Mouse (Mus musculus): ENCODE data around the gene Arhgap32. TPM values are rescaled to one million over a fixed set of nuclear protein-coding genes. Genes with fewer than 3 reads are reported as not detected.

Arhgap32 gene
- polyA plus RNA-seq, 1 experiment: 22.3 TPM

DNA sequence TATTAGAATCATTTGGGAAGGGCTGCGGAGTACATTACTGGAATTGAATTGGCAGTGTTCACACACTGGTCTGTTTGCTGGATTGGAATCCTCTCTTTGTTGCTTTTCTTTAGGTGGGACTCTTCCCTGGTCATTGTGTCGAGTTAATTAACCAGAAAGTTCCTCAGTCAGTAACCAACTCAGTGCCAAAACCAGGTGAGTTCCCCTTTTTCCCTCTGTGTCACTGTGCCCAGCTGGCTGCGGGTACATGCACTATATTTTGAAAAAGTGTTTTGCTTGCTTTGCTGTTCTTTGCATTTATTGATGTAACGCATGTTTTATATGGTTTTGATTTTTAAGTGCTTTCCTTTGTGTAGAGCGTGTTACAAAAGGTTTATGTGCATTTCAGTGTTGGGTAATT is 92.1 kb downstream of the Arhgap32 start:
- TF ChIP-seq POLR2A (IDR thresholded peaks at IDR 0.05; ENCODE audit: borderline replicate concordance, extremely low read depth, insufficient read depth, insufficient read length, poor library complexity, severe bottlenecking) (no peak), CTCF (IDR thresholded peaks at IDR 0.05; ENCODE audit: borderline replicate concordance, extremely low read depth, insufficient read depth, insufficient read length) (no peak)
- DNase-seq (ENCODE audit: low read depth): no peak

DNA sequence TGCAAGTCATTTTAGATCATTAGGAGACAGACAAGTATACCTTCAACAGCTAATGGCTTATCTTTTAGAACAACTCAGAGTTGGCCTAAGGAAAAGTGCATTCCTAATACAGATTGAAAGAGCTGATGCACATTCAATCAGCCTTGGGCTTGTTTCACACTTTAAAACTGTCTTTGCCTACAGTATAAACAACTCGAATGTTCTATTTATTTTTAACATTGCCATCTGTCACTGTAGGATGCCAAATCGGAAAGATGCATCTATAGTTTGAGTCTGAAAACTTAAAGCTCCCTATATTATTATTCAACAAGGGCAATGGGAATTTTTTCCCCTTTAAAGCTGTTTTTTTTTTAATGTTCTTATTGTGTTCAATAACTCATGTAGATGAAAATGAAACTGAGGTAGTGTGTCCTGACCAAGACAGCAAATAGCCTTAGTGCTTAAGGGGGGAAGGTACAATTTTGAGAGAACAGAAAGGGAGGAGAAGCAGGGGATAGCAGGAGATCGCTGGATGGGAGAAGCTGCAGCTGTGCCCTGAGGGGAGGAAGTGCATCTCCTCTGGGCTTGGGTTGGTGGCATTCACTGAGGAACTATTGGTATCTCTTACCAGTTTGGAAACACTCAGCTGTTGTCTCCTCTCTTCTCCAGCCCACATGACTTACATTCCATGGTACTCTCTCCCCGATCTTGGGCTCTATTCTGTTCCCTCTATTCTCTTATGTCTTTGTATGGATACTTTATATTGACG is 101.1 kb downstream of the Arhgap32 start:
- DNase-seq (ENCODE audit: low read depth): peak; percentile 35
- TF ChIP-seq POLR2A (IDR thresholded peaks at IDR 0.05; ENCODE audit: borderline replicate concordance, extremely low read depth, insufficient read depth, insufficient read length, poor library complexity, severe bottlenecking): no peak
- no peak for TF ChIP-seq CTCF (IDR thresholded peaks at IDR 0.05; ENCODE audit: borderline replicate concordance, extremely low read depth, insufficient read depth, insufficient read length)

DNA sequence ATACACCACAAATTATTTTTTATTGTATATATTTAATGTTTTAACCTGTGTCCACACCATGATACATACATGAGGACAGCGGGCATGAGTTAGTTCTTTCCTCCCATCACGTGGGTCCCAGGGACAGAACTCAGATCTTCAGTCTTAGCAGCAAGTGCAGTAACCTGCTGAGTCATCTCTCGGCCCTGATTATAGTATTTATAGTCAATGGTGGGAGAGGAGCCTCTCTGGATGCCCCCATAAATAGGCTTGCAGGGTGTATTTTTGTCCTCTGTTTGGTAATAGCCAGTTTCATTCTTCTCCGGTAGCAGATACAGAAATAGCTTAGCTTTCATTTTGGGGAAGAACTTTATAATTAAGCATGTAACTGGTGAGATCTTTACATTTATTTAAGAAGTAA is 103.5 kb downstream of the Arhgap32 start:
- TF ChIP-seq CTCF (IDR thresholded peaks at IDR 0.05; ENCODE audit: borderline replicate concordance, extremely low read depth, insufficient read depth, insufficient read length) (no peak), POLR2A (IDR thresholded peaks at IDR 0.05; ENCODE audit: borderline replicate concordance, extremely low read depth, insufficient read depth, insufficient read length, poor library complexity, severe bottlenecking) (no peak)
- DNase-seq (ENCODE audit: low read depth): no peak

DNA sequence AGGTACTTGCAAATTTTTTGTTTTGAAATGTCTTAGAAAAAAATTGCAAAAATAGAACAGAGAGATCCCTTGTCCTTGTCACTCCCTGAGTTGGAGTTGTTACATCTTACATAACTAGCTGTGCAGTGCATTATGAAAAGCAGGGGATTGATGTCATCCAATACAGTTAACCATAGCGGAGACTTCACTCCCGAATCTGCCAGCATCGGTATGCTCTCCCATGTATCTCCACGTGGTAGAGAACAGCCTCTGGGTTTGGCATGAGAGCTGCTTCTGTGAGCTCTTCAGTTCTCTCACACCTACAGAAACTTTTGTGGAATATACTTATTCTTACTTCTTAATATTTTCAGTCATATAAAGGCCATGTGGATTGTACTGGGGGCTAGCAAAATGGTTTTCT is 106.2 kb downstream of the Arhgap32 start:
- DNase-seq (ENCODE audit: low read depth): no peak
- TF ChIP-seq POLR2A (IDR thresholded peaks at IDR 0.05; ENCODE audit: borderline replicate concordance, extremely low read depth, insufficient read depth, insufficient read length, poor library complexity, severe bottlenecking): no peak
- no peak for TF ChIP-seq CTCF (IDR thresholded peaks at IDR 0.05; ENCODE audit: borderline replicate concordance, extremely low read depth, insufficient read depth, insufficient read length)

DNA sequence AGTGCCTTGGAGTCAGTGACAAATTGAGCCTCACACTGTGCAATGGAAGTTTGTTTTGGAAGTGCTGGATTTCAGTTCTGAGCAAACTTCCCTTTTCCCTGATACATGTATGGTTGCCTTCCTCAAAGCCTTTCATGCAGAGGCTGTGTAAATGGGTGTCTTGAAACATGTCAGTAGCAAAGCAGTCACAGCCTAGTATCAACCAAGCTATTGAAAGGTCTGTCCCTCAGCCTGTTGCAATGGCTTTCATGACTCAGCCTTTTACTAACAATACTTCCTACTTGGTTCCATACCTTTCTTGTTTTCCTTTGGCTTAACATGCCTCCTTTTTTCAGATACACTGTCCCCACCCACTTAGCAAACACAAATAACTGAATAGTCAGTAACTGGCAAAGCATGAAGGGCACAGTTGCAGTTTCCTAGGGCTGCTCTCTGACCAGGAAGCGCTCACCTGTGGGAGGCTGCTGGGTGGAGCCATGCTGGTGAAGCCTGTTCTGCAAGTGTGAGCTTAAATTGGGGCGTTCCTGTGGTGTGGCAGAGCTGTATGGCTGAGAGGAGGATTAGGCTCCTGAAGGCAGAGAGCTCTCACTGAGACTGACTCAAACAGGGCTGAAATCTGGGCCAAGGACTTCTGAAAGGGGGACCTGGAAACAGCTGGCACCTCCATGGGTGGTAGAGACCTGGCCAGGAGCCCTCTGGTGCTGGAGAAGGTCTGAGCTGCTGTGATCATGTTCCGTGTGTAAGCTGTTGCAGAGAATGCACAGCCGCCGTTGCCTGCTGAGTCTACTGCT is 108.0 kb downstream of the Arhgap32 start:
- DNase-seq (ENCODE audit: low read depth): peak; percentile 34
- TF ChIP-seq CTCF (IDR thresholded peaks at IDR 0.05; ENCODE audit: borderline replicate concordance, extremely low read depth, insufficient read depth, insufficient read length): no peak
- TF ChIP-seq POLR2A (IDR thresholded peaks at IDR 0.05; ENCODE audit: borderline replicate concordance, extremely low read depth, insufficient read depth, insufficient read length, poor library complexity, severe bottlenecking): no peak

DNA sequence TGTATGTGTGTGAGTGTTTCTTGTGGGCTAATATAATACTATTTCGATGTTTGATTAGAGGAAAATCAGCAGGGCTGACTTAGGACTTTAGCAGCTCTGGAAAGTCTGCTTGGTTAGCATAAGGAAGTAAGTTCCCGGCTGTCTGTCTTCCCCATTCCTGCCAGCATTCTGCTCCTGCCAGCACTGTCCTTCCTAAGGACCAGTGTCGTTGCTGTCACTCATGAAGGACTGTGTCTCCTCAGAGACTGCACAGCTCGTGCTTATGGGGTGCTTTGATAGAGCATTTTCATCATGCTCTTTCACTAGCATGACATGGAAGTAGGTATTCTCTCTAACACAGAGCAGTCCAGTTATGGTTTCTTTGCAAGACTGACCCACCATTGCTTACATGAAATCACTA is 109.0 kb downstream of the Arhgap32 start:
- no peak for DNase-seq (ENCODE audit: low read depth)
- TF ChIP-seq CTCF (IDR thresholded peaks at IDR 0.05; ENCODE audit: borderline replicate concordance, extremely low read depth, insufficient read depth, insufficient read length) (no peak), POLR2A (IDR thresholded peaks at IDR 0.05; ENCODE audit: borderline replicate concordance, extremely low read depth, insufficient read depth, insufficient read length, poor library complexity, severe bottlenecking) (no peak)

DNA sequence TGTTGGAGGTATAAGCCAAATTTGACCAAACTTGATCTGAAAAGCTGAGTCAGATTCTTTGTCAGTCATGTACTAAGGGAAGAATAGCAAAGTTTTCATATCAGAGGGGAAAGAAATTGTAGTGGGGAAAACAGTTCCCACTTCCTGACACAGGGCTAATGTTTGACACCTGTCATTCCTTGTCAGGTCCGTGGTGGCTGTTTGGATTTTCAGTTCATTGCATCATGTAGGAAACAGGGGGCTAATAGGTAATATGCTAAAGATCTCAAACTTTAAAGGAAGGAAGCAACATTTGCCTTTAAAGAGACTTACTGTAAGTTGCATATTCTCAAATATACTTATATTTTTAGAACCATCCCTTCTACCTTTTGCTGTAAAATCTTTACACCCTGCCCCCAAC is 109.6 kb downstream of the Arhgap32 start:
- no peak for DNase-seq (ENCODE audit: low read depth)
- no peak for TF ChIP-seq POLR2A (IDR thresholded peaks at IDR 0.05; ENCODE audit: borderline replicate concordance, extremely low read depth, insufficient read depth, insufficient read length, poor library complexity, severe bottlenecking)
- TF ChIP-seq CTCF (IDR thresholded peaks at IDR 0.05; ENCODE audit: borderline replicate concordance, extremely low read depth, insufficient read depth, insufficient read length): no peak

DNA sequence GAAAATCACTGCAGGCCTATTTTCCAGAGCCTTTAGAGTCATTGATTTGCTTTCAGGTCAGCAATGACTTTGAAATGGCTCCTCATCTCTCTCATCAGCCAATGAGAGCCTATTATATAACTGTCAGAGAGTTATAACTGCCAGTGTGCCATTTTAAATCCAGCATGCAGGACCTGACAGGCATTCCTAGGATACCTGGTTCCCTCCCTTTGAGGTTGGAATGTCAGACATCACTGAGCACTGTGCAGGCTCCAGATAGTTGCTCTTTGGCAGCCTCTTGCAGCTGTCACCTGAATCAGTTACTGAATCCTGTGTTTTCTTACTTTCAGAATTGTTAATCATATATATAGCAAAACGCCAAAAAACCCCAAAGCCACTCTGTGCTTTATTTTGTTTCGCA is 111.1 kb downstream of the Arhgap32 start:
- peak; percentile 29 for DNase-seq (ENCODE audit: low read depth)
- TF ChIP-seq POLR2A (IDR thresholded peaks at IDR 0.05; ENCODE audit: borderline replicate concordance, extremely low read depth, insufficient read depth, insufficient read length, poor library complexity, severe bottlenecking) (no peak), CTCF (IDR thresholded peaks at IDR 0.05; ENCODE audit: borderline replicate concordance, extremely low read depth, insufficient read depth, insufficient read length) (no peak)

DNA sequence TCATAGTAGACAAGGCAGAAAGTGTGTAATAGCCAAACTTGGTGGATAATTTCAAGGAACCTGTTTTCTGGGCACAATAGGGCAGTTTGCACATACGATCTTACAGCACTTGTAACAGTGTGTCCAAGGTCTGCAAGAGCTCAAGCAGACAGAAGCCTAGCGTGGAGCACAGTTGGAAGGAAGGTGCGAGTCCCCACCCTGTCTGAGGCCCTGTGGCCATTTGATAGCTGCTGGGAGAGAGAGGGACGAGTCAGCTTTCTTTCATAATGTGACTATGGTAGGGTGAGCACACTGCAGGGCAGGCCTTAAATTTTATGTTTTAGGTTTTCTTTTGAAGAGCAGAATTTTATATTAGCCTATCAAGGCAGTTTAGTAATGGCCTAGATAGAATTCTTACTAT is 117.7 kb downstream of the Arhgap32 start:
- TF ChIP-seq POLR2A (IDR thresholded peaks at IDR 0.05; ENCODE audit: borderline replicate concordance, extremely low read depth, insufficient read depth, insufficient read length, poor library complexity, severe bottlenecking) (no peak), CTCF (IDR thresholded peaks at IDR 0.05; ENCODE audit: borderline replicate concordance, extremely low read depth, insufficient read depth, insufficient read length) (no peak)
- no peak for DNase-seq (ENCODE audit: low read depth)

DNA sequence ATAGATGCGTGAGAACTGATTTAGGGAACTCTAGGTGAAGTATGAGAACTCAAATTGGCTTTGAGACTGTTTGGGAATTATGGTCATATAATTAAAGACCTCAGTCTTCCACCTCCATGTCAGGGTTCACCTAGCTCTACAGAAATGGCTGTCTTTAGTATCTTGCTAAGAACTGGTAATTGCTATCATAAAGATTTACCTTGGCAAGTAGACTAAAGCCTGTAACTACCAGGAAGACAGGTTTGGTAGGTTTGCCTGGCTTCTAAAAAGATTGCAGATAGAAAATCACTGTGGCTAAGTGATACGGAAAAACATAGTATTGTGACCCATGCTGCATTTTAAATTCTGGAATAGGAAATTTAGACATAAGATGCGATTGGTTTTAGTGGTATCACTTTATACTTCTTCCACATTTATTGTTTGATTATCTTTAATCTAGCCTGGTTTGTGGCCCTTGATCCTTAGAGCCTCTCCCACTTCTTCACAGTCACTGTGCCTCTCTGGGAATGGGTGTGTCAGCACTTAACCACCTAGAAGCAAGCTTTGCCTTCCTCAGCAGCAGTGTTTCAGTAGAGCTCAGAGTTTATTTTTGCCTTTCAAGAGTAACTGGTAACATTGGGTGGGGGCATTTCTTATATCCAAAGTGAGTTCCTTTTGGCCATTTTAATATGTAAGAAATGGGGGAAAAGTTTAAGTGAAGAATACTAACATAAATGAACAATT is 119.0 kb downstream of the Arhgap32 start:
- TF ChIP-seq CTCF (IDR thresholded peaks at IDR 0.05; ENCODE audit: borderline replicate concordance, extremely low read depth, insufficient read depth, insufficient read length) (no peak), POLR2A (IDR thresholded peaks at IDR 0.05; ENCODE audit: borderline replicate concordance, extremely low read depth, insufficient read depth, insufficient read length, poor library complexity, severe bottlenecking) (no peak)
- no peak for DNase-seq (ENCODE audit: low read depth)

DNA sequence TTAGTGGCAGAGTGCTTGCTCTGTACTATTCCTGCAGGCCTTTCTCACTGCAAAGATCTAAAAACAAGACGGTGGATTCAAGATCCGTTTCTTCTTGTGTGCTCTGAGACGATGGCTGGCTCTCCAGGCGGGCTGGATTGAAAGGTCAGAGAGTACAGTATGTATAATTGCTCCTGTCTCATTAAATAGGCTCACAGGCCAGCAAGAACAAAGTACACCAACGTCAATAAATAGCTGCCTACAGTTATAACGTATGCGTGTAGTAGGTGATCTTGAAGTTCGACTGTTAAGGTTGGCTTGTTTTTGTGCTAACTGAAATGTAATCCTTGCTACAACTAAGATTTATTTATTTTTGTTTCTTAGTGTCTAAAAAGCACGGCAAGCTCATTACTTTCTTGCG is 123.0 kb downstream of the Arhgap32 start:
- no peak for DNase-seq (ENCODE audit: low read depth)
- TF ChIP-seq POLR2A (IDR thresholded peaks at IDR 0.05; ENCODE audit: borderline replicate concordance, extremely low read depth, insufficient read depth, insufficient read length, poor library complexity, severe bottlenecking) (no peak), CTCF (IDR thresholded peaks at IDR 0.05; ENCODE audit: borderline replicate concordance, extremely low read depth, insufficient read depth, insufficient read length) (no peak)
